Mouse (Mus musculus): ENCODE results near the gene Efcab14. TPM values are rescaled to one million over a fixed set of nuclear protein-coding genes. Genes with fewer than 3 reads are reported as not detected.

Gene Efcab14
- 10 to 100 TPM; 53.6 to 56.3 TPM for total RNA-seq (2021)
- long read RNA-seq, full-length matches to known transcripts, result 29 of 43 reads
- long read RNA-seq, partial matches to known transcripts, result 9 of 43 reads
- long read RNA-seq, other reads (novel, unspliced or antisense), result 5 of 43 reads

GRCm38 (mm10) chr4:115737551-115738041 lies at the start of gene Efcab14:
Gene Efcab14 (plus strand): TSS chr4:115737744.
- peak; percentile 93 to 97 for DNase-seq (ENCODE audit: low spot score in 2 of 2)

- DNase-seq (ENCODE audit: low spot score in 2 of 2), result no peak
These were observed 36.1 kb upstream of the Efcab14 start for GRCm38 (mm10) chr4:115701468-115701867.

GRCm38 (mm10) chr4:115703927-115704505 lies 33.5 kb upstream of the Efcab14 start:
- no peak for DNase-seq (ENCODE audit: low spot score in 2 of 2)

GRCm38 (mm10) chr4:115708974-115709593 lies 28.5 kb upstream of the Efcab14 start:
- peak; percentile 8 to 28 for DNase-seq (ENCODE audit: low spot score in 2 of 2)

- DNase-seq (ENCODE audit: low spot score in 2 of 2), result peak; percentile 72 to 87
These were observed 27.6 kb upstream of the Efcab14 start for GRCm38 (mm10) chr4:115709792-115710418.

DNA sequence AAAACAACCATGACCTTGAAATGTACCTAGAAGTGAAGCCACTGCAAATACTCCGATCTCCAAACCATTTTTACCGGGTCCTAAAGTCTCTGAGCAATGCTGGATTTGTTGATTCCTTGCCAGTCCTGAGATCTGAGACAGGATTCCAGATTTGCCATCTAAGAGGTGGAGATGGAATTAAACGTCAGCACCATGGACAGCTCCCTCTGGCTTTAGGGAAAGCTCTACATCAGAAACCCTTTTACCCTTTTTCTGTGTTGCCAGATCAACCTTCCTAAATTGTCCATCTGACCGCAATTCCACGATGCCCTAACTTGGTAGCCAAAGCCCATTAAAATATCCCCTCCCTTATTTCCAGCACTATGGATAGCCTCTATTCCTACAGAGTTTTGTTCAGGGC lies 8.8 kb upstream of the Efcab14 start:
- no peak for DNase-seq (ENCODE audit: low spot score in 2 of 2)

DNA sequence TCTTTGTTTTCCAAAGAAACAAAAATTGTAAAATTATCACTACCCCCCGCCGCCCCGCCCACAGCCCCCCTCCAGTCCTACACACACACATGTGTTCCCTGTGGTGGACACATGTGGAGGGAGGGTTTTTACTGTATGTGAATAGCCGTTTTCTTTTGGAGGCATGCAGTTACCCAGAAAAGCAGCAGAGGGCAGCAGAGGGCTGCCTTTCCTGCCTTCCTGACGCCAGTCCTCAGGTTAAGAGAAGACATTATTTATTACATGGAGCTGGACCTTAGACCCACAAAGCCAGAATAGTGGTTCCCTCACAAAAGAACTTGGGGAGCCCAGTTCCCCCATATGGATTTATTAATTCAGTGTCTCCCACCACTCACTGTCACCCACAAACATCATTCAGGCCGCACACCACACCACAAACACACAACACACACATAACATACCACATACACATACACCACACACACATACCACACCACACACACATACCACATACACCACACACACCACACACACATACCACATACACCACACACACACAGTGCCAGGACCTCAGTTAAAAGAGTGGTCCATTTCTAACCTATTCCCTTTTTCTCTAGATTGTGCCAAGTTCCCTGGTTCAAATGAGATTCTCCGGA lies 5.8 kb upstream of the Efcab14 start:
- peak; percentile 53 to 87 for DNase-seq (ENCODE audit: low spot score in 2 of 2)

- no peak for DNase-seq (ENCODE audit: low spot score in 2 of 2)
These were observed 5.2 kb upstream of the Efcab14 start for GRCm38 (mm10) chr4:115732223-115732818.

- DNase-seq (ENCODE audit: low spot score in 2 of 2), result no peak
These were observed 3.8 kb upstream of the Efcab14 start for GRCm38 (mm10) chr4:115733746-115734145.

DNA sequence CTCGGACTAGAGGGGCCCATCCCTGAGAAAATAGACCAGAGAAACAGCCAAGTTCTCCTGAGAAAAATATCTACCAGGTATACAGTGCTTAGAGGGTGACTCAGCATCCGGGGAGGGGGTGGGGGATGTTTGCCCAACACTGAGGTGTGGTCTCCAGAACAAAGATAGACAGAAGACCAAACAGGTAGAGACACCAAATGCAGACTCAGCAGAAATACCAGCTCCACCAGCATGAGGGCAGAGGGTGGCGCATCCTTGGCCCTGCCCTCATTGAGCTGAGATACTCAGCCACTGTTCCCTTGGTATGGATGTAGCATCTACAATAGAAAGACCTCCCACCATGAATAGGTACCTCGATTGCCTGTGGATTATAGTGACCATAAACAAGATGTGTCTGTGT lies 2.7 kb upstream of the Efcab14 start:
- DNase-seq (ENCODE audit: low spot score in 2 of 2), result no peak

- DNase-seq (ENCODE audit: low spot score in 2 of 2), result no peak
These were observed 989 bp downstream of the Efcab14 start for GRCm38 (mm10) chr4:115738481-115738985.

DNA sequence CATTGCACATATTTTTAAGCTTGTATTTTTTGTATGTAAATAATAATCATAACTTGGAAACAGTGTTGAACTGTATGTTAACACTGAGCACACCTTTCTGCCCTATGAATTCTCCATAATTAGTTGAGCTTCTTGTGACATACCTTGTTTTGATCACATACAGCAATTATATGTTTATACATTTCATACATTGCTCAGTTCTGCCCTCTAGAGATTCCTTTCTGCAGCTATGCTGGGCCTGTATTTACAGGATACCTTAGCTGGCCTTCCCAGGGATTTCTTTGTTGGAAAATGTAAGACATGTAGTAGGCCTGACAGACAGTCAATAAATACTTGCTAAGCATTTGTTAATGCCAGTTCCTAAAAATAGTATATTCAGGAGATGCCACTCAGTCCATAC lies 5.1 kb downstream of the Efcab14 start:
- DNase-seq (ENCODE audit: low spot score in 2 of 2), result no peak

DNA sequence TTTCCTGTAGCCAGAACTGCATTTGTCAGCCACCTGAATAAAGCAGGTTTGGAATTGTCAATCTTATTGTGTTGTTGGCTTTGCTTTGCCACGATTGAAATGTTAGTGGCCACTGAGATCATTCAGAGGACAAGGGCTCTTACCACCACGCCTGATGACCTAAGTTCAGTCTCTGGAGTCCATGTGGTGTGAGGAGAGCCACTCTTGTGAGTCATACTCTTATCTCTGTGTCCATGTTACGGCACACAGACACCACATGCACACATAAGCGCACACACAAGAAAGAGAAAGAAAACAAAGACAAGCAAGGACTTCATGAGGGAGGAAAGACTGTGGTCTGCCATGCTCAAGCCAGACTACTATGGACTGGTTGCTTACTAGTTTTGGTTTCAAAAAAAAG lies 5.6 kb downstream of the Efcab14 start:
- DNase-seq (ENCODE audit: low spot score in 2 of 2), result no peak

- no peak for DNase-seq (ENCODE audit: low spot score in 2 of 2)
These were observed 10.6 kb downstream of the Efcab14 start for GRCm38 (mm10) chr4:115748181-115748580.

- DNase-seq (ENCODE audit: low spot score in 2 of 2), result no peak
These were observed 11.8 kb downstream of the Efcab14 start for GRCm38 (mm10) chr4:115749336-115749735.

GRCm38 (mm10) chr4:115754101-115754500 lies 16.6 kb downstream of the Efcab14 start:
- DNase-seq (ENCODE audit: low spot score in 2 of 2), result peak in 1 of 2 experiments; percentile 11

- DNase-seq (ENCODE audit: low spot score in 2 of 2), result no peak
These were observed 17.3 kb downstream of the Efcab14 start for GRCm38 (mm10) chr4:115754851-115755250.

GRCm38 (mm10) chr4:115761206-115761605 lies 23.7 kb downstream of the Efcab14 start:
- DNase-seq (ENCODE audit: low spot score in 2 of 2), result no peak

DNA sequence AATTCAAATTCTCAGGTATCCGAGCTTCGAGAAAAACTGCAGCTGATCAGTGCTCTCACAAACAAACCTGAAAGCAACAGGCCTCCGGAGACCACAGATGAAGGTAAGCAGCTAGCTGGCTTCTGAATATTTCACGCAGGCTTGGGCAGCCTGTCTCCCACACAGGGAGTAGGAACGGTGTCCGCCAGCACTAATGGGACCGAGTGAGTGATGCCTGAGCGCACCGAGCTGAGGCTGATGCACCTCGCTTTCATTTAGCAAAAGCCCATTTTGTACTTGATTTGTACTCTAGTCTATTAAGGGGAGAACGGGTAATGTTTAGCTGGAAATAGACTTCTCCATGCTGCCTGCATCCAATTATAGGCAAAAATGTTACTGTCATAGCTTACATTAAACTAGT lies 27.0 kb downstream of the Efcab14 start:
- no peak for DNase-seq (ENCODE audit: low spot score in 2 of 2)

- DNase-seq (ENCODE audit: low spot score in 2 of 2), result no peak
These were observed 30.3 kb downstream of the Efcab14 start for GRCm38 (mm10) chr4:115767647-115768467.

Measured in layer of hippocampus, adult 18-20 months (tissue).